Mouse (Mus musculus) midbrain, postnatal 0 days (tissue): ENCODE measurements around the gene Itga11. TPM values are rescaled to one million over a fixed set of nuclear protein-coding genes. Genes with fewer than 3 reads are reported as not detected.

ENCODE experiments used
- ATAC-seq: fragments of 200-750 bp; cut with Nextera tagmentation; 2 replicates; pipeline ENCODE4 v1.8.0; 2017; ENCODE audit warnings: moderate number of reproducible peaks, mild to moderate bottlenecking, moderate TSS enrichment, moderate library complexity; ENCODE audit not compliant: low FRiP score
- DNase-seq: peaks from one replicate; pipeline ENCODE4 v3.0.0-alpha.2; 2015; ENCODE audit warnings: low spot score
- H3K27ac ChIP-seq: fragments of 300-500 bp; sonication (generic); 2 replicates; pipeline ENCODE4 v1.5.1; 2014; ENCODE audit warnings: low read depth, mild to moderate bottlenecking, low read length, mixed read lengths
- H3K27me3 ChIP-seq: fragments of 300-500 bp; sonication (generic); 2 replicates; pipeline ENCODE4 v1.6.1; 2014; ENCODE audit warnings: low read length, control low read depth, mixed read lengths; ENCODE audit not compliant: insufficient read depth
- H3K36me3 ChIP-seq: fragments of 300-500 bp; sonication (generic); 2 replicates; pipeline ENCODE4 v1.6.1; 2014; ENCODE audit warnings: low read length, control low read depth, mixed read lengths; ENCODE audit not compliant: insufficient read depth
- H3K4me1 ChIP-seq: fragments of 300-500 bp; sonication (generic); 2 replicates; pipeline ENCODE4 v1.6.1; 2014; ENCODE audit warnings: mild to moderate bottlenecking, control low read depth, antibody characterized with exemption, low read length, mixed read lengths; ENCODE audit not compliant: insufficient read depth
- H3K4me2 ChIP-seq: fragments of 300-500 bp; sonication (generic); 2 replicates; pipeline ENCODE4 v1.6.1; 2014; ENCODE audit warnings: low read depth, mild to moderate bottlenecking, low read length, mixed read lengths; ENCODE audit not compliant: poor library complexity, severe bottlenecking
- H3K4me3 ChIP-seq: fragments of 300-500 bp; sonication (generic); 2 replicates; pipeline ENCODE4 v1.5.1; 2014; ENCODE audit warnings: low read depth, mild to moderate bottlenecking, low read length, moderate library complexity
- H3K9ac ChIP-seq: fragments of 300-500 bp; sonication (generic); replicated peaks from 2 replicates; pipeline ENCODE4 v1.6.1; 2014; ENCODE audit warnings: mild to moderate bottlenecking, low read length, moderate library complexity, mixed read lengths; ENCODE audit not compliant: poor library complexity, severe bottlenecking
- H3K9me3 ChIP-seq: fragments of 300-500 bp; sonication (generic); 2 replicates; pipeline ENCODE4 v1.6.1; 2016; ENCODE audit warnings: low read length, control low read depth
- CTCF ChIP-seq: IDR thresholded peaks from 2 replicates; pipeline ENCODE4 v1.5.1; 2016; ENCODE audit warnings: antibody characterized with exemption, mild to moderate bottlenecking
- WGBS: fragments of 180-500 bp; shearing (Covaris S2); extraction: QIAGEN DNeasy Blood & Tissue Kit; methylation state at CpG from one replicate; pipeline ENCODE4 v1.1.7; 2014; 5-methylcytosine and 5-hydroxymethylcytosine counted together
- polyA plus RNA-seq: library from polyadenylated mRNA; unstranded; fragments of >200 nt; fragmentation: Nextera tagmentation; extraction: Ambion mirVana; gene quantifications from 2 replicates; pipeline ENCODE4 v1.2.1, GENCODE M21; 2015
- total RNA-seq: library from RNA; depleted of rRNA; stranded (reverse); fragments of >200 nt; gene quantifications from 2 replicates; pipeline ENCODE4 v1.2.3, GENCODE M21; 2014

Gene Itga11
- total and polyA plus RNA-seq, 2 experiments from 2014 or later = 0.52 to 2.3 TPM

GRCm38 (mm10) chr9:62768361-62768760 is 90.7 kb downstream of the Itga11 start:
- DNase-seq = no peak
- H3K4me3 ChIP-seq = no peak overlapping the region
- no peaks in the 10 kb centered on the region for H3K36me3 ChIP-seq
- no peak overlapping the region for H3K4me2 ChIP-seq
- H3K9me3 ChIP-seq = no peaks in the 10 kb centered on the region
- no peak for ATAC-seq
- H3K4me1 ChIP-seq = no peaks in the 10 kb centered on the region
- no peaks in the 10 kb centered on the region for H3K27me3 ChIP-seq
- no peak overlapping the region for H3K9ac ChIP-seq
- 87% methylated on average over 5 of the region's 5 CpGs for WGBS
- H3K27ac ChIP-seq = no peak overlapping the region
- no peak for TF ChIP-seq CTCF

- no peak overlapping the region for H3K4me3 ChIP-seq
- H3K27ac ChIP-seq = no peak overlapping the region
- no peak overlapping the region for H3K4me2 ChIP-seq
- H3K9me3 ChIP-seq = no peaks in the 10 kb centered on the region
- H3K4me1 ChIP-seq = no peaks in the 10 kb centered on the region
- no peak for TF ChIP-seq CTCF
- 83% methylated on average over 8 of the region's 8 CpGs for WGBS
- DNase-seq (no peak), ATAC-seq (no peak)
- no peaks in the 10 kb centered on the region for H3K36me3 ChIP-seq
- H3K9ac ChIP-seq = no peak overlapping the region
- no peaks in the 10 kb centered on the region for H3K27me3 ChIP-seq
These were observed 95.1 kb downstream of the Itga11 start for GRCm38 (mm10) chr9:62772746-62773145.

- DNase-seq = no peak
- TF ChIP-seq CTCF = no peak
- no peaks in the 10 kb centered on the region for H3K27me3 ChIP-seq
- H3K9me3 ChIP-seq = no peaks in the 10 kb centered on the region
- no peaks in the 10 kb centered on the region for H3K36me3 ChIP-seq
- H3K9ac ChIP-seq = no peak overlapping the region
- WGBS = 60% methylated on average over 4 of the region's 4 CpGs
- H3K4me3 ChIP-seq = no peak overlapping the region
- H3K27ac ChIP-seq = no peak overlapping the region
- no peaks in the 10 kb centered on the region for H3K4me1 ChIP-seq
- no peak overlapping the region for H3K4me2 ChIP-seq
- ATAC-seq = no peak
These were observed 97.8 kb downstream of the Itga11 start for GRCm38 (mm10) chr9:62775464-62775863.

- Histone ChIP-seq H3K4me2 (no peak overlapping the region), H3K4me3 (no peak overlapping the region), H3K36me3 (no peaks in the 10 kb centered on the region), H3K4me1 (peaks cover 3% of the 10 kb centered on the region), H3K27ac (no peak overlapping the region), H3K27me3 (no peaks in the 10 kb centered on the region), H3K9ac (no peak overlapping the region), H3K9me3 (no peaks in the 10 kb centered on the region)
- peak; percentile 88 for TF ChIP-seq CTCF
- WGBS = 2% methylated on average over 5 of the region's 5 CpGs
- DNase-seq = peak; percentile 78
- peak; percentile 74 for ATAC-seq
These were observed 99.8 kb downstream of the Itga11 start for GRCm38 (mm10) chr9:62777461-62777860.

GRCm38 (mm10) chr9:62778721-62779120 is 101.1 kb downstream of the Itga11 start:
- H3K4me3 ChIP-seq = no peak overlapping the region
- no peak overlapping the region for H3K9ac ChIP-seq
- peaks cover 10% of the 10 kb centered on the region for H3K4me1 ChIP-seq
- H3K27ac ChIP-seq = no peak overlapping the region
- H3K9me3 ChIP-seq = no peaks in the 10 kb centered on the region
- 77% methylated on average over 9 of the region's 9 CpGs for WGBS
- ATAC-seq = no peak
- no peak for TF ChIP-seq CTCF
- DNase-seq = peak; percentile 51
- H3K4me2 ChIP-seq = no peak overlapping the region
- no peaks in the 10 kb centered on the region for H3K27me3 ChIP-seq
- no peaks in the 10 kb centered on the region for H3K36me3 ChIP-seq

- no peaks in the 10 kb centered on the region for H3K36me3 ChIP-seq
- H3K4me1 ChIP-seq = peaks cover 10% of the 10 kb centered on the region
- 41% methylated on average over 3 of the region's 3 CpGs for WGBS
- H3K9ac ChIP-seq = no peak overlapping the region
- no peak overlapping the region for H3K4me2 ChIP-seq
- no peak overlapping the region for H3K27ac ChIP-seq
- H3K27me3 ChIP-seq = no peaks in the 10 kb centered on the region
- no peak overlapping the region for H3K4me3 ChIP-seq
- peak; percentile 54 for DNase-seq
- no peak for TF ChIP-seq CTCF
- no peaks in the 10 kb centered on the region for H3K9me3 ChIP-seq
- no peak for ATAC-seq
These were observed 104.3 kb downstream of the Itga11 start for GRCm38 (mm10) chr9:62781965-62782364.
